Mouse (Mus musculus): ENCODE measurements around the gene Lum. TPM values are rescaled to one million over a fixed set of nuclear protein-coding genes. Genes with fewer than 3 reads are reported as not detected.
A peak's percentile ranks its signal among the peaks of the same experiment; 100 is the strongest.

Gene Lum
- total RNA-seq (2021), result 10 to 100 TPM; 55.6 to 72.7 TPM

GRCm38 (mm10) chr10:97564957-97565856 is at the start of gene Lum:
TSS of gene Lum (plus strand) at chr10:97565128.
- DNase-seq (ENCODE audit: low spot score), result no peak
- intact Hi-C loops (cut with DNase I), result no loop called here

- no peak for DNase-seq (ENCODE audit: low spot score)
- intact Hi-C loops (cut with DNase I), result no loop called here
Observed at GRCm38 (mm10) chr10:97523366-97523765, 41.6 kb upstream of the Lum start.

GRCm38 (mm10) chr10:97535697-97536096 is 29.2 kb upstream of the Lum start:
- no peak for DNase-seq (ENCODE audit: low spot score)
- intact Hi-C loops (cut with DNase I), result no loop called here

- DNase-seq (ENCODE audit: low spot score), result no peak
- intact Hi-C loops (cut with DNase I), result no loop called here
Observed at GRCm38 (mm10) chr10:97536921-97537320, 28.0 kb upstream of the Lum start.

- intact Hi-C loops (cut with DNase I), result no loop called here
- DNase-seq (ENCODE audit: low spot score), result no peak
Observed at GRCm38 (mm10) chr10:97538202-97538601, 26.7 kb upstream of the Lum start.

- intact Hi-C loops (cut with DNase I), result no loop called here
- no peak for DNase-seq (ENCODE audit: low spot score)
Observed at GRCm38 (mm10) chr10:97547740-97548139, 17.2 kb upstream of the Lum start.

GRCm38 (mm10) chr10:97567489-97568135 is 2.7 kb downstream of the Lum start:
- DNase-seq (ENCODE audit: low spot score), result no peak
- intact Hi-C loops (cut with DNase I), result no loop called here

- no peak for DNase-seq (ENCODE audit: low spot score)
- intact Hi-C loops (cut with DNase I), result no loop called here
Observed at GRCm38 (mm10) chr10:97582543-97583231, 17.8 kb downstream of the Lum start.

- intact Hi-C loops (cut with DNase I), result no loop called here
- no peak for DNase-seq (ENCODE audit: low spot score)
Observed at GRCm38 (mm10) chr10:97584176-97584575, 19.2 kb downstream of the Lum start.

- peak; percentile 19 for DNase-seq (ENCODE audit: low spot score)
- intact Hi-C loops (cut with DNase I), result no loop called here
Observed at GRCm38 (mm10) chr10:97587159-97587558, 22.2 kb downstream of the Lum start.

- peak; percentile 58 for DNase-seq (ENCODE audit: low spot score)
- intact Hi-C loops (cut with DNase I), result no loop called here
Observed at GRCm38 (mm10) chr10:97589574-97589973, 24.6 kb downstream of the Lum start.

GRCm38 (mm10) chr10:97591036-97591435 is 26.1 kb downstream of the Lum start:
- intact Hi-C loops (cut with DNase I), result loop anchor here (5.0 kb wide), 2 partner anchors 56 to 76 kb away; no protein-coding TSS in a partner anchor
- no peak for DNase-seq (ENCODE audit: low spot score)

- no peak for DNase-seq (ENCODE audit: low spot score)
- intact Hi-C loops (cut with DNase I), result loop anchor here (5.0 kb wide), 2 partner anchors 56 to 76 kb away; no protein-coding TSS in a partner anchor
Observed at GRCm38 (mm10) chr10:97591685-97592084, 26.8 kb downstream of the Lum start.

GRCm38 (mm10) chr10:97595680-97596079 is 30.8 kb downstream of the Lum start:
- DNase-seq (ENCODE audit: low spot score), result no peak
- intact Hi-C loops (cut with DNase I), result no loop called here

- DNase-seq (ENCODE audit: low spot score), result no peak
- intact Hi-C loops (cut with DNase I), result no loop called here
Observed at GRCm38 (mm10) chr10:97601744-97602143, 36.8 kb downstream of the Lum start.

GRCm38 (mm10) chr10:97603256-97603655 is 38.3 kb downstream of the Lum start:
- intact Hi-C loops (cut with DNase I), result no loop called here
- no peak for DNase-seq (ENCODE audit: low spot score)

GRCm38 (mm10) chr10:97606579-97606978 is 41.7 kb downstream of the Lum start, which contains the start of gene Kera:
TSS of gene Kera (plus strand) at chr10:97606879.
- intact Hi-C loops (cut with DNase I), result no loop called here
- no peak for DNase-seq (ENCODE audit: low spot score)

Measured in heart, postnatal 25 days (tissue).